In genomic region chr1:33739302-33739701, GRCm38 (mm10) we compare ENCODE assay signal across 8 mouse cellular contexts. TPM values are rescaled to one million over a fixed set of nuclear protein-coding genes. Genes with fewer than 3 reads are reported as not detected.
A peak's percentile ranks its signal among the peaks of the same experiment; 100 is the strongest.
DNase-seq lines count a peak whose midpoint lies in the region; ATAC-seq and TF ChIP-seq lines count a peak whose summit lies in the region.

No protein-coding gene starts in this region.

- no peak overlapping the region for H3K27ac ChIP-seq in ES-Bruce4 (ENCODE audit: insufficient read depth, low read length)
- H3K27ac ChIP-seq in lung, embryonic 16.5 days (ENCODE audit: low read length): no peak overlapping the region

- no peak overlapping the region for H3K9ac ChIP-seq in ES-Bruce4 (ENCODE audit: low read depth, poor library complexity, severe bottlenecking)
- H3K9ac ChIP-seq in lung, embryonic 16.5 days (ENCODE audit: low read length): no peak overlapping the region

- 27% methylated on average over 12 of the region's 12 CpGs for WGBS in lung, embryonic 16.5 days

- H3K4me3 ChIP-seq in ES-Bruce4 (ENCODE audit: low read depth, low read length): no peak overlapping the region
- H3K4me3 ChIP-seq in lung, embryonic 16.5 days (ENCODE audit: low read length): no peak overlapping the region

- peaks cover 17% of the 10 kb centered on the region for H3K36me3 ChIP-seq in ES-Bruce4 (ENCODE audit: control insufficient read depth, insufficient read depth, low read length, poor library complexity, severe bottlenecking)
- peaks cover 19% of the 10 kb centered on the region for H3K36me3 ChIP-seq in lung, embryonic 16.5 days (ENCODE audit: control insufficient read depth, insufficient read depth, low read length)

- no peaks in the 10 kb centered on the region for H3K27me3 ChIP-seq in ES-Bruce4 (ENCODE audit: control insufficient read depth, insufficient read depth, low read length, poor library complexity, severe bottlenecking)
- no peaks in the 10 kb centered on the region for H3K27me3 ChIP-seq in lung, embryonic 16.5 days (ENCODE audit: control insufficient read depth, insufficient read depth, low read depth, low read length)

- TF ChIP-seq POLR2A in ES-Bruce4 (IDR thresholded peaks at IDR 0.05; ENCODE audit: insufficient read depth, low read length): no peak
- TF ChIP-seq POLR2A in brain, embryonic 14.5 days (IDR thresholded peaks at IDR 0.05; ENCODE audit: borderline replicate concordance, extremely low read depth, insufficient read depth, insufficient read length, poor library complexity, severe bottlenecking): no peak

- peak; percentile 89 for DNase-seq in brain, embryonic 14.5 days (ENCODE audit: low read depth)
- peak; percentile 84 for DNase-seq in layer of hippocampus, adult 9-10 months (ENCODE audit: low spot score)
- DNase-seq in ovary, postnatal 36 days (ENCODE audit: low spot score): peak; percentile 47
- peak; percentile 89 for DNase-seq in thymus, postnatal 4 days

- peak; percentile 80 for ATAC-seq in erythroid progenitor cell, adult 5-6 weeks (replicated peaks; ENCODE audit: low FRiP score, poor library complexity, severe bottlenecking)
- ATAC-seq in hematopoietic stem cell, adult 5-6 weeks (replicated peaks in 1 of 2; ENCODE audit: insufficient read depth in 1 of 2, low FRiP score in 2 of 2, low TSS enrichment in 1 of 2, low read depth in 1 of 2, poor library complexity in 2 of 2, severe bottlenecking in 2 of 2): peak; percentile 80 to 86
- peak; percentile 70; the same call in 1 of the 2 replicates for ATAC-seq in lung, embryonic 16.5 days (ENCODE audit: low read depth)

- TF ChIP-seq EP300 in ES-Bruce4 (IDR thresholded peaks at IDR 0.05; ENCODE audit: insufficient read depth, low read depth, low read length): no peak

- no peak overlapping the region for H3K4me2 ChIP-seq in lung, embryonic 16.5 days (ENCODE audit: low read depth, low read length)

- H3K4me1 ChIP-seq in ES-Bruce4 (ENCODE audit: control insufficient read depth, insufficient read depth, low read length): no peaks in the 10 kb centered on the region
- H3K4me1 ChIP-seq in lung, embryonic 16.5 days (replicated peaks; ENCODE audit: control insufficient read depth, insufficient read depth, low read length): no peaks in the 10 kb centered on the region

- TF ChIP-seq CTCF in ES-Bruce4 (IDR thresholded peaks at IDR 0.05; ENCODE audit: low read depth, low read length): peak; percentile 86
- TF ChIP-seq CTCF in brain, embryonic 14.5 days (IDR thresholded peaks at IDR 0.05; ENCODE audit: borderline replicate concordance, extremely low read depth, insufficient read depth, insufficient read length): peak; percentile 88

- H3K9me3 ChIP-seq in ES-Bruce4 (replicated peaks; ENCODE audit: control insufficient read depth, insufficient read depth, low read length, poor library complexity, severe bottlenecking): no peaks in the 10 kb centered on the region
- H3K9me3 ChIP-seq in lung, embryonic 16.5 days (ENCODE audit: control insufficient read depth, low read length): no peaks in the 10 kb centered on the region

RNA-seq across cellular contexts. Expression of gene Bag2, which starts 18.3 kb away (rescaled TPM):
- 14.6 and 17.1 TPM in 2 replicates for polyA plus RNA-seq in ES-Bruce4 (2011; ENCODE audit: insufficient read depth, insufficient read length, low read depth, missing spikeins)
- 15.5 and 18.5 TPM in 2 replicates for polyA plus RNA-seq in brain, embryonic 14.5 days (2012; rRNA removed)
- total RNA-seq in erythroid progenitor cell, adult 5-6 weeks (2015; ENCODE audit: low replicate concordance): 25.9 and 37.7 TPM in 2 replicates
- 33.9 and 59.6 TPM in 2 replicates for total RNA-seq in erythroid progenitor cell, adult 5-6 weeks (2017; ENCODE audit: low replicate concordance)
- 24.3 and 37.5 TPM in 2 replicates for total RNA-seq in hematopoietic stem cell, adult 5-6 weeks (2017)
- polyA plus RNA-seq in lung, embryonic 16.5 days (2015; fragmentation: Nextera tagmentation; extraction: Ambion mirVana): 39.0 and 39.3 TPM in 2 replicates

RNA-seq across cellular contexts. Expression of gene Rab23, which starts 19.6 kb away (rescaled TPM):
- 43.6 and 46.8 TPM in 2 replicates for polyA plus RNA-seq in ES-Bruce4 (2011; ENCODE audit: insufficient read depth, insufficient read length, low read depth, missing spikeins)
- 17.1 and 19.8 TPM in 2 replicates for polyA plus RNA-seq in brain, embryonic 14.5 days (2012; rRNA removed)
- total RNA-seq in erythroid progenitor cell, adult 5-6 weeks (2015; ENCODE audit: low replicate concordance): 1.7 and 3.6 TPM in 2 replicates
- 4.0 and 8.9 TPM in 2 replicates for total RNA-seq in erythroid progenitor cell, adult 5-6 weeks (2017; ENCODE audit: low replicate concordance)
- 8.4 and 8.5 TPM in 2 replicates for total RNA-seq in hematopoietic stem cell, adult 5-6 weeks (2017)
- 21.0 and 24.9 TPM in 2 replicates for polyA plus RNA-seq in lung, embryonic 16.5 days (2015; fragmentation: Nextera tagmentation; extraction: Ambion mirVana)
